Mouse (Mus musculus): Measurements from ENCODE around the gene Epn3. TPM values are rescaled to one million over a fixed set of nuclear protein-coding genes. Genes with fewer than 3 reads are reported as not detected.

Epn3 gene
- polyA plus RNA-seq, 1 experiment from 2014 or later = 0.66 TPM

DNA sequence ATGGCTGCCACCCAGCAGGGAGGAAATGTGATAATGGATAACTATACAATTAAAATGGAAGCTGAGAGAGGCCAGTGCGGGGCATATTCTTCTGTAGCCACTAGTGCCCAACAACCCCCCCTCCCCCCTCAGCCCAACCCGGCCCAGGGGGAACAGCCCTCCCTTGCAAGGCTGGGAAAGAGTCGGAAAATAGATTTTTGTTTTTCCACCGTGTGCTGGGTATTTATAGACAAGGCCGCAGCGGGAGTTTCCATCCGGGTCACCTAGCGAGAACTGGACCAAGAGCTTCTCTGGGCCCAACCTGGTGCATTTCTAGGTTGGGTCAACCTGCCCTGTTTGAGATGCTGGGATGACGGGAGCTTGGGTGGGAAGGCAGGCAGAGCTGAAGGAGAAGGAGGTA, 58.0 kb downstream of the Epn3 start:
- 45% methylated on average over 9 of the region's 9 CpGs for WGBS
- Histone ChIP-seq H3K27ac (replicated peaks) (no peak overlapping the region), H3K36me3 (no peaks in the 10 kb centered on the region), H3K9me3 (no peaks in the 10 kb centered on the region), H3K4me1 (peaks cover 30% of the 10 kb centered on the region), H3K4me3 (no peak overlapping the region), H3K4me2 (replicated peaks) (no peak overlapping the region), H3K9ac (replicated peaks) (no peak overlapping the region), H3K27me3 (no peaks in the 10 kb centered on the region)
- ATAC-seq (replicated peaks) = no peak

DNA sequence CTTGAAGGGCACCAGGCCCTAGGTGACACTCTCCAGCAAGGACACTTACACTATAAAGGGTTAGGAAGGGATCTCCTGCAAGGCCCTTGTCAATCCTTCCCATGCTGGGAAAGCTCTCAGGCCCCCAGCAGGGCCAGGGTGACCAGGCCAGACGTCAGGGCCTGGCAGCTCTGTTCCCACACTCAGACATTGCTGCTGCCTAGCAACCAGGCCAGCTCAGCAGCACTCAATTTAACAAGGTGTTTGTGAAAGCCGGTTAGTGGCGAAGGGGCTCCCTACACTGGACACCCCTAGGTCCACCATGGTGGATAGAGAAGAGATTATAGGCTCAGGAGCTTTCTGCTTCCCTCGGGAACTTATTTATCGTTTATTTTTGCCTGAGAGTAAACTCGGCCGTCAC, 58.7 kb downstream of the Epn3 start:
- ATAC-seq (replicated peaks) = 0 out of 2 replicates have a peak, but pooled peaks have one; percentile 33
- WGBS = 29% methylated on average over 7 of the region's 7 CpGs
- Histone ChIP-seq H3K4me2 (replicated peaks) (no peak overlapping the region), H3K36me3 (no peaks in the 10 kb centered on the region), H3K9me3 (no peaks in the 10 kb centered on the region), H3K4me1 (peaks cover 30% of the 10 kb centered on the region), H3K27me3 (no peaks in the 10 kb centered on the region), H3K9ac (replicated peaks) (no peak overlapping the region), H3K4me3 (no peak overlapping the region), H3K27ac (replicated peaks) (peak overlapping the region; percentile 2; the same call in 1 of the 2 replicates)

DNA sequence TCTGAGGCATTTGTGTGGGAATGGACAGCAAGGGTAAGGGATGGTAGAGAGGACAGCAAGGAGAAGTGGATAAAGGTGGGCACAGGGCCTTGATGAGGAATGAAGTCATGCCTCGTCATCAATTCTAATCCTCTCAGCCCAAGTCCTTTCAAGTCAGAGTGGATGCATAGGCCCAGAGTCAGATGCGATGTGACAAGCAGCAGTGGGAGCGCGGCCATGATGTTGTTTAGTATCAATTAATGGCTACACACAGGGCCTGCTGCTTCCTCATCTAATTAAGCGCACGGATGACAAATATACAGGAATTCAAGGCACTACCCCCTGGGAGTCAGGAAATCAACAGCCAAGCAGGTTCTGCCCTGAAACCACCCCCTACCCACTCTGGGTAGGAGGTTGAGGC, 59.4 kb downstream of the Epn3 start:
- no peaks in the 10 kb centered on the region for H3K27me3 ChIP-seq
- no peak overlapping the region for H3K4me3 ChIP-seq
- peaks cover 23% of the 10 kb centered on the region for H3K4me1 ChIP-seq
- no peak overlapping the region for H3K9ac ChIP-seq (replicated peaks)
- no peaks in the 10 kb centered on the region for H3K9me3 ChIP-seq
- H3K4me2 ChIP-seq (replicated peaks) = no peak overlapping the region
- ATAC-seq (replicated peaks) = no peak
- no peaks in the 10 kb centered on the region for H3K36me3 ChIP-seq
- WGBS = 54% methylated on average over 6 of the region's 6 CpGs
- no peak overlapping the region for H3K27ac ChIP-seq (replicated peaks)

Other genes with a start within 250 kb of the Epn3 start
- 0.45 TPM in 1 of 2 replicates, not detected in the other for gene Gm21885, start 218.1 kb downstream of the Epn3 start, polyA plus RNA-seq (2015; fragmentation: Nextera tagmentation; extraction: Ambion mirVana)
- gene Luc7l3, start 178.0 kb downstream of the Epn3 start, polyA plus RNA-seq (2015; fragmentation: Nextera tagmentation; extraction: Ambion mirVana) = 153 and 156 TPM in 2 replicates
- 15.9 and 17.2 TPM in 2 replicates for gene Ankrd40, start 172.0 kb downstream of the Epn3 start, polyA plus RNA-seq (2015; fragmentation: Nextera tagmentation; extraction: Ambion mirVana)
- gene Abcc3, start 107.0 kb downstream of the Epn3 start, polyA plus RNA-seq (2015; fragmentation: Nextera tagmentation; extraction: Ambion mirVana) = 0.60 and 0.66 TPM in 2 replicates
- 6.8 and 9.2 TPM in 2 replicates for gene Cacna1g, start 25.8 kb downstream of the Epn3 start, polyA plus RNA-seq (2015; fragmentation: Nextera tagmentation; extraction: Ambion mirVana)
- 0.38 and 0.86 TPM in 2 replicates for gene Spata20, start 13.8 kb downstream of the Epn3 start, polyA plus RNA-seq (2015; fragmentation: Nextera tagmentation; extraction: Ambion mirVana)
- gene Mycbpap, start 21.8 kb upstream of the Epn3 start, polyA plus RNA-seq (2015; fragmentation: Nextera tagmentation; extraction: Ambion mirVana) = 1.7 and 2.7 TPM in 2 replicates
- 5.7 and 6.1 TPM in 2 replicates for gene Rsad1, start 49.3 kb upstream of the Epn3 start, polyA plus RNA-seq (2015; fragmentation: Nextera tagmentation; extraction: Ambion mirVana)
- 0.14 and 0.17 TPM in 2 replicates for gene Chad, start 65.1 kb upstream of the Epn3 start, polyA plus RNA-seq (2015; fragmentation: Nextera tagmentation; extraction: Ambion mirVana)
- 1.0 and 1.3 TPM in 2 replicates for gene Acsf2, start 101.9 kb upstream of the Epn3 start, polyA plus RNA-seq (2015; fragmentation: Nextera tagmentation; extraction: Ambion mirVana)
- 160 and 164 TPM in 2 replicates for gene Lrrc59, start 129.8 kb upstream of the Epn3 start, polyA plus RNA-seq (2015; fragmentation: Nextera tagmentation; extraction: Ambion mirVana)
- 123 and 127 TPM in 2 replicates for gene Mrpl27, start 153.8 kb upstream of the Epn3 start, polyA plus RNA-seq (2015; fragmentation: Nextera tagmentation; extraction: Ambion mirVana)
- gene Eme1, start 154.0 kb upstream of the Epn3 start, polyA plus RNA-seq (2015; fragmentation: Nextera tagmentation; extraction: Ambion mirVana) = 9.7 and 11.2 TPM in 2 replicates
- 9.3 and 11.7 TPM in 2 replicates for gene Xylt2, start 177.5 kb upstream of the Epn3 start, polyA plus RNA-seq (2015; fragmentation: Nextera tagmentation; extraction: Ambion mirVana)
- not detected in 2 replicates for gene Gm11541, start 204.5 kb upstream of the Epn3 start, polyA plus RNA-seq (2015; fragmentation: Nextera tagmentation; extraction: Ambion mirVana)
- 0.15 TPM in 1 of 2 replicates, not detected in the other for gene Cdc34b, start 241.8 kb upstream of the Epn3 start, polyA plus RNA-seq (2015; fragmentation: Nextera tagmentation; extraction: Ambion mirVana)